Mouse (Mus musculus): ENCODE data around the gene Stk10.

- TF ChIP-seq CTCF (IDR thresholded peaks at IDR 0.05; ENCODE audit: extremely low read depth, insufficient read depth, low read length), result no peak
- no peak for TF ChIP-seq POLR2A (IDR thresholded peaks at IDR 0.05; ENCODE audit: extremely low read depth, insufficient read depth, low read length)
Observed at GRCm38 (mm10) chr11:32589791-32590190, 56.7 kb downstream of the Stk10 start.
